Mouse (Mus musculus): ENCODE data around the gene Me1. TPM values are rescaled to one million over a fixed set of nuclear protein-coding genes. Genes with fewer than 3 reads are reported as not detected.
"Not testable (repeated sequence)": the region's sequence is repeated elsewhere in the genome, so short reads cannot be mapped to it uniquely, and the experiment has no call there.

Gene Me1
- total RNA-seq, 4 experiments from 2014 or later: 184 to 320 (median 228) TPM

DNA sequence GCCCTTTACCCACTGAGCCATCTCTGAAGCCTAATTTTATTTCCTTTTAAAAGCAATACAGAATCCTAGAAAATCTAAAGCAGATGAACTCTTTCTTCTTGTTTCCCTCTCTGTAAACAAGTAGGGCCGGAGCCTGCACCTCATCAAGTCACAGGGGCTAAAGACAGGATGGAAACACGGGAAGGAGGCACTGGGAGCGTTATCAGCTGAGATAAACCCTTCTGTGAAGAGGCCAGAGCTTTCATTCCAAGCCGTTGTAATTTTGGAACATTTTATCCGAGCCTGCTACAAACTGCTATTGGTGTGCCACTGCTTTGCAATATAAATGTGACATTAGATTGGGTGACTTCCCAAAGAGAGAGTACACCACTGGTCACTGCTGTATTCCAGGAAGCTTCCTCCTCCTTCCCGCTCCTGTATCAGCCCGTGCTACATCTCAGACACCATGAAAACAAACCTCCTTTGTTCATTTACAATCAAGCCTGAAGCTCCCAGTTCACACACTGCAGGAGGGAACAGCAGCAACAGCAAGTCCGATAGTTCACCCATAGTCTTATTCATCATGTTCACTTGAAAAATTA is 95.9 kb downstream of the Me1 start:
- DNase-seq (ENCODE audit: low spot score in 2 of 2): no peak

DNA sequence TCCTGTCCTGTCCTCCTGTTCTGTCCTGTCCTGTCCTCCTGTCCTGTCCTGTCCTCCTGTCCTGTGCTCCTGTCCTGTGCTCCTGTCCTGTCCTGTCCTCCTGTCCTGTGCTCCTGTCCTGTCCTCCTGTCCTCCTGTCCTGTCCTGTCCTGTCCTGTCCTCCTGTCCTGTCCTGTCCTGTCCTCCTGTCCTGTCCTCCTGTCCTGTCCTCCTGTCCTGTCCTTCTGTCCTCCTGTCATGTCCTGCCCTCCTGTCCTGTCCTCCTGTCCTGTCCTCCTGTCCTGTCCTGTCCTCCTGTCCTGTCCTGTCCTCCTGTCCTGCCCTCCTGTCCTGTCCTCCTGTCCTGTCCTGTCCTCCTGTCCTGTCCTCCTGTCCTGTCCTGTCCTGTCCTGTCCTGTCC is 98.8 kb downstream of the Me1 start:
- not testable (repeated sequence) for DNase-seq (ENCODE audit: low spot score in 2 of 2)

DNA sequence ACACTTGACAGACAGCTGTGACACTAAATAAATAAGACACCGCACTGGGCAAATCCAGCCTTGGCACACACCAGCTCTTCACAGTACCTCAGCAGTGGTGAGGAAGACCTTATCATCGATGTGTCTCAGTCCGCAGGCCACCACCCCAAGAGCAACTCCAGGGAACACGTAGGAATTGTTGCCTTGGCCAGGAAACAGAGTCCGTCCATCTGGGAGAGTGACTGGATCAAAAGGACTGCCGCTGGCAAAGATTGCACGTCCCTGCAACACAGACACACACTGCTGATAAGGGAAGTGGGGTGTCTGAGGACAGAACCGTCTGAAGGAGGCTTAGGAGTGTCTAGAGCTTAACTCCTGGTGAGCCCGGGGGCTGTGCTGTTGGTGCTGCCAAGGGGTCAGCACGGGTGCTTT is 101.4 kb downstream of the Me1 start:
- DNase-seq (ENCODE audit: low spot score in 2 of 2): not testable (repeated sequence)

DNA sequence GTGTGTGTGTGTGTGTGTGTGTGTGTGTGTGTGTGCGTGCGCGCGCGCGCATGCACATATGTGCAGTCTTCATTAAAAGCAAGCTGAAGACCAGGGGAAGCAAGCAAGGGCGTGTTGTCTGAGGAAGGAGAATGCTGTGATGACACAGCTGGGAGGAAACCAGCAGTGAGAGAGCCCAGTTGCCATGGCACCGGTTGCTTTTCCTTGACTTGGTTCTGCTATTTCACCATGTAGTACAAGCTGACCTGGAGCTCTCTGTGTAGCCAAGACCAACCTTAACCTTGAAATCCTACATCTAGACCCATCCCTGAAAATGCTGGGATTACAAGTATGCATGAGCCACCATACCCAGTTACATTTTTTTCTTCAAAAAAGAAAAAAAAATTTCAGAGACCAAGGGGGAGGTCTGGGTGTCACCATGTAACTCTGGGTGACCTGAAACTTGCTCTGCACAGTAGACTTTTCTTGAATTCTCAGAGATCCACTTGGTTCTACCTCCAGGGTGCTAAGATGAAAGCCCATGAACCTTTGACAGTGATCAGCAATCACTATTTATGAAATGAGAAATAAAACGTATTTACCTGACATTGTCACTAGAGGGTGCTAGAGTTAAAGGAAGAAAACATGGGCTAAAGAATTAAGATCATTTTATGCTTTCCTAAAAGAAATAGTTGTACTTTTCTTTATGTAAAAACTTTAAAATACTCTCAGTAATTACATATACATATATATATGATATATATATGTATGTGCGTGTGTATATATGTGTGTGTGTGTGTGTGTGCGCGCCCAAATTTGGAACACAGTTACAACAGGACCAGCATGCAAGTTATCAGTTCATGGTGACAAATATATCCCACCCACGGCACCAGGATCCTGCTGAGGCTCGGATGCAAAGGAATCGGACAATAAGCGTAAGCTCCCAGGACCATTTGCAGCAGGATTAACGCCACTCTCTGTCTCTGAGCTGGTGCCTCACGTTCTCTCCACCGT is 102.8 kb downstream of the Me1 start:
- DNase-seq (ENCODE audit: low spot score in 2 of 2): no peak

DNA sequence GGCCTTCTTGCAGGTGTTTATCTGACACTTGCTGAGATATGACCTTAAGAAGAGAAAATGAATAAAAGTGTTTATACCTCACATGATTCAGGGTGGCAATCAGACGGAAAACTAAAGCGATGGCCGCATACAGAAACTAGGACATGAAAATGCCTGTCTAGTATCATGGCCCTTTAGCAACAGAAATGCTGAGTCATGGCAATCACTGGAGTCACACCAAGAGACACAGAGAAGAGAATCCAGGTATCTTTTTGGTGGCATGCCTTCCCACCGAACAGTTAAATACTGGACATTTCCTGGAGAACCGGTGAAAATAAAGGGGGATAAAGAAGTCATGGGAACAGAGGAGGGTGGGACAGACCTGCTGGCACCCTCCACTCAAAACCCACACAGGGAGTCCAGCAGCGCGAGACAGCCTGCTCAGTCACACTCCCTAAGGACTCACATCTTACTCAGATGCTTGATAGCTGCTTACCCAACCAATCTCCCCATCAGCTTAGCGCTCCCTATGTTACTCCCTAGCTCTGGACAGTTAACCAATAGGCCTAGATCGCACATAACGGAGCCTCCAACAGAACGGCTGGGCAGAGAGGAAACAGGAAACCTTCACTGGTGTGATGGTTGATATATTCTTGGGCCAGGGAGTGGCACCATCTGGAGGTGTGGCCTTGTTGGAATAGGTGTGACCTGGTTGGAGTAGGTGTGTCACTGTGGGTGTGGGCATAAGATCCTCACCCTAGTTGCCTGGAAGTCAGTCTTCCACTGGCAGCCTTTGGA is 108.5 kb downstream of the Me1 start:
- DNase-seq (ENCODE audit: low spot score in 2 of 2): no peak

DNA sequence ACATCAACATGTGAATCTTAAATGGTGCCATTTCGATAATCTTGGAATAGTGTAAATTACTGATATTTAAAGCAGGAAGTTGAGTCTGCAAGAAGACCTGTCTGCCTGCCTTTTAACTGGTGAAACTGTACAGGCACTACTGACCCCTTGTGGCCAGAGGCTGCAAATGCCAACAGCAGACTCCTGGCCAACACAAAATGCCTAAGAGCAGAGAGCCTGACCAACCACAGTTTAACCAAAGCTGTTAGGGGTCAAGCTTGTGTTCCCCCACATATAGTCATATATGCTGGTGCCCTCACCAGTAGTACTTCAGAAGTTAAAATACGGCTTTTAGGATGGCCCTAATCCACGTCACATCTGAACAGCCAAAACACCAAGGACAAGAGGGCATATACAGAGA is 112.0 kb downstream of the Me1 start:
- peak; percentile 35 to 46 for DNase-seq (ENCODE audit: low spot score in 2 of 2)

DNA sequence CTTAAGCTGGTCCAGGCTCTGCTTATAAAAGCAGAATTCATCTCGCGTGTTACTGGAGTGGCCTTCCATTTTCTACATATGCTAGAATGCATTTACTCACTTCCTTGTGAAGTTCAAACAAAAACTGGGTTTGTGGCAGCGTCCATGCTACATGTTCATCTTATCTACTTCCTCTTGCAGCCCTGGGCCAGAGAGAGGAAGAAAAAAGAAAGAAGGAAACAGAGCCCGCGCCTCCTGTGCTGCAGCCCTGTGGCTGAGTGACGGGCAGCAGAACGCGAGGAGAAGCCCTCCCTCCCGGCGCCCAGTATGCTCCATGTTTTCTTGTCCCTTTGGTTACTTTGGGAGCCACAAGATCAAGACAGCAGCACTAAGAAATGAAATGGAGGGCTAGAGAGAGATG is 116.1 kb downstream of the Me1 start:
- no peak for DNase-seq (ENCODE audit: low spot score in 2 of 2)

DNA sequence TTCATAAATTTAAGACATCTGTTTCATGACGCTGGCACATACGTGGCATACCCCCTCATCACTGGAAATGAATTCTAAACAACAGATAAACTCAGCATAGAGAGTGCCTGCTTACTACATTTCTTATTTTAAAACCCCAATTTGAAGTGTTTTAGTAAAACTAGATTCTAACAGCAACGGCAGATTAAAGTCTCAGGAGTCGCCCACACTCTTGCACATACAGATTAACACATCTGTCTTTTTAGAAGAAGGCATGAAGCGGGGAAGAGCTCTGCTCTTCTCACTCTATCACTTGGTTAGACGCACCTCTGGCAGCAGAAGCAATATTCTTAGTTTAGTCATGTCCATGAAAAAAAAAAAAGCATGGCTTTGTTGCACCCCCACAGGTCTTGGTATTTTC is 120.6 kb downstream of the Me1 start:
- DNase-seq (ENCODE audit: low spot score in 2 of 2): no peak

DNA sequence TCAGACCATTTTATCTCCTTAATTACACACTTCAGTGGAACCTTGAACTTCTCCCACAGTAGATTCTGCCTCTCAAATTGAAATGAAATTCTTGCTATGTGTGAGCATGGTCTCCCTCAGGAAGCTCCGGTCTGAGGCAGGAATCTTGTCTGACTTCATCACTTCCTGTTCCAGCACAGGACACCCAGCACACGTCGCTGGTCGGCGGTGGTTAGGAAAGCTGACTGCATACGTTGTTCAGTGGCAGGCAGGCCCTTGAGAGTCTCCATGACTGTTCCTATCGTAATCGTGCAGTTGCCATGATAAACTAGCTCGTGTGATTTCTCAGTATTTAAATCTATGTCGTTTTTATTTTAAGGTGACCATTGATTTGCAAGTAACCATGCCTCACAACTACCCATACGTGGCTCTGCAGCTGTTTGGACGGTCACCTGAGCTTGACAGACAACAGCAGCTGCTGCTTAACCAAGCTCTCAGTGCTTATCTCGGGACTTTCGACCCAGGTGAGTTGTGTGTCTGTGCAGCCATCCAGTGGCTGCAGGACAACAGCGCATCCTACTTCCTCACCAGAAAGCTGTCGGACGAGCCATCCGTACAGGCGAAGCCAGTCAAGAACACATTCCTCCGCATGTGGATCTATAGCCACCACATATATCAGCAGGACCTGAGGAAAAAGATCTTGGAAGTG is 122.0 kb downstream of the Me1 start:
- no peak for DNase-seq (ENCODE audit: low spot score in 2 of 2)

DNA sequence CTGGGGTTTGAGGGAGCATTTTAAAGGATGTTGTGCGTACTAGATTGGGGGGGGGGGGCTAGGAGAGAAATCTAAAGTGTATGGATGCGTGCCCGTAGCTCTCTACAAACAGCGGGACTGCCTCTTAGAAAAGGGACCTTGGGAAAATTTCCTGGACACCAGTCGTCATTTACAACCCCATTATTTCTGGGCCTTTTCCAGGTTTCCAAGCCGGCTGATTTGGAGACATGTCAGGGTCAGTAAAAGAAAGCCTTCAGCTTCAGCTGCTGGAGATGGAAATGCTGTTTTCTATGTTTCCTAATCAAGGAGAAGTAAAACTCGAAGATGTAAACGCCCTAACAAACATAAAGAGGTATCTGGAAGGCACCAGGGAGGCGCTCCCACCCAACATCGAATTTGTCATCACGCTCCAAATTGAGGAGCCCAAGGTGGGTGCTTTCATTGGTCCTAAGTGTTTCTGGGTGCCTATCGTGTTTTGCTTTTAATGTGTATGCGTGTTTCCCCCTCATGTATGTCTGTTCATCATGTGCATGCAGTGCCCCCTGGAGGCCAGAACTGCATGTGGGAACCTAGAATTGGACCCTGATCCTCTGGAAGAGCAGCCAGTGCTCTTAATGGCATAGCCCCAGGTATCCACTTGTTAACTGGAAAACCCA is 123.0 kb downstream of the Me1 start:
- peak; percentile 62 for DNase-seq (ENCODE audit: low spot score in 2 of 2)

DNA sequence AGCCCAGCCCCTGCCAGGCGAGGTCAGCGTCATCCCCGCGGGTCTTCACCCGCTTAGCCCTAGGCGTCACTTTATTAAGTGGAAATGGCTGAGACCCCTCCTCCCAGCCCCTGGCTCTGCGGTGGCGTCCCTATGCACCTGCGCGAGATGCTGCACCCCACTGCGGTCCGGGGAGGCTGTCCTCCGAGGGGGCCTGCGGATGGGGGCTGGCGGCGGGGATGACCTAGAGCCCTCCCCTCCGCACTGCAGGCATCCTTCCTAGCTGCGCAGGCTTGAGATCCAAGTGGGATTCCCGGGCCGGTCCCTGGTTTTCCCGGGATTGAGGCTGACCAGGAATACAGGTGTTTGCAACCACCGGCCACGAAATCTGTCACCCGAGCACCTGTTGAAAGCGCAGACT is 123.6 kb downstream of the Me1 start:
- DNase-seq (ENCODE audit: low spot score in 2 of 2): no peak

DNA sequence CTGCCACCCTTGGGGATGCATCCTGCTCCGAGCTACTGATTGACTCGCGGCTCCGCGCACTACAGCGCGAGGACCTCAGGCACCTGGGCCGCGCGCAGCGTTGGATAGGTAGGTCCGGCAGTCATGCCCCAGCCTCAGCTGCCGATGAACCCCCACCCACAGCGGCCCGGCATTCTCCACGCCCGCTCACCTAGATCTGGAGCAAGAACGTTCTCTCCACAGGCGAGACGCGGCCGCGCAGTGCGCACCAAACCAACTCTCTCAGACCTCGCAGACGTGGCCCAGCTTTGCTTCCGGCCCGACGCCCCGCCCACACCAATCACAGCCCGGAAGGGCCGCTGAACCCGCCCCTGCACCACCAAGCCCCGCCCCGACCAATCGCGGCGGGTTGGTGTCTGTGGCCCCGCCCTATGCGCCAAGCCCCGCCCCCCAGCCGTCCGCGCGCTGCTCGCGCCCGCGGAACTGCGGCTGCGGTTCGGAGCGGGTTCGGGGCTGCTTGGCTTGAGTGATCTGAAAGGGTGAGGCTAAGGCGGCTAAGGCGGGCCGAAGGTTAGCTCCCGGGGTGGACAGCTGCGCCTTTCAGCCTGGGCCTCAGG is 124.1 kb downstream of the Me1 start, which contains the start of the genes Pgm3 and Rwdd2a:
Gene Pgm3 (minus strand): TSS at position 303 of the 596 bp plus-strand sequence.
Gene Rwdd2a (plus strand): TSS at position 452 of the 596 bp plus-strand sequence.
- peak; percentile 92 to 93 for DNase-seq (ENCODE audit: low spot score in 2 of 2)

DNA sequence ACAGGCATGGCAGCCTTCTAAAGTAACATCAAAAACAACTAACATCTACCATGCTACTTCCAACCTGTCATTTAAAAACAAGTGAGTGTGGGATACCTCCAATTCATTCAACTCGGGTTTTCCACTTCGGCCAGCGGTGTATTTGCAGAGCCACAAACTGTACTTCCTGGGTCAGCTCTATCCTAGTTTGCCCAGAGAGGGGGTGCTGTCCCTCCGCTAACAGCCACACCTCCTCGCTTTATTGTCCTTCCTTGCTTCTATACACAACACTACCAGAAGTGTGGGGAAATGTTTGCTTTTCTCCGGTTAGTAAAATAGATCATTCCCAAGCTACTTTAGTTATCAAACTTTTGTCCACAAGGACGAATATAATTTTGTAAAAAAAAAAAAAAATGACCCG is 124.8 kb downstream of the Me1 start:
- DNase-seq (ENCODE audit: low spot score in 2 of 2): no peak

DNA sequence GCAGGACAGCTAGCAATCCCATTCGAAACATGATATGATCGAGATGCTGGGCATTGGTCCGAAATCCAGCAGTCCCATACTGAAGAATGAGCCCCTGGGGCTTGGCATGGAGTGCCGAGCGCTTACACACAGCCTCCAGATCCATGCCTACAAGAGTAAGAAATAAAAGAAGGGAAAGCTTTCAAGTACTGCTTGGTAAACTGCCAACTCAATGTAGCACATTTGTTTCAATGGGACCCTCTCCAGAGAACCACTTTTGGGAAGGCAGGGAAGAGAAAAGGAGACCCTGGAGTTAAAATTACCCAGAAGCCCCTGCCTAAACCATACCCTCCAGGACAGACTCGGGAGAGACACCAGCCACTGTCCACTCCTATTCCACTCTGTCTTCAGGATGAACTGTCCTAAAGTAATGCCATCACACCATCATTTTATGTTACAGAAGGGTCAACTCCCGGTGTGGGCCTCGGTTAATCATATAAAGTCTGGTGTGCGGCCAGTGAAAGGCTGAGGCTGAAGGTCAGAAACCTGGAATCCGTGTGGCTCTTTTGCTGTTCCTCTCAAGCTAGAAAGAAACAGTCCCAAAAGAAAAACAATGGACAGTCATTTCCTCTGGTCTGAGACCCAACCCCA is 125.4 kb downstream of the Me1 start:
- DNase-seq (ENCODE audit: low spot score in 2 of 2): no peak

DNA sequence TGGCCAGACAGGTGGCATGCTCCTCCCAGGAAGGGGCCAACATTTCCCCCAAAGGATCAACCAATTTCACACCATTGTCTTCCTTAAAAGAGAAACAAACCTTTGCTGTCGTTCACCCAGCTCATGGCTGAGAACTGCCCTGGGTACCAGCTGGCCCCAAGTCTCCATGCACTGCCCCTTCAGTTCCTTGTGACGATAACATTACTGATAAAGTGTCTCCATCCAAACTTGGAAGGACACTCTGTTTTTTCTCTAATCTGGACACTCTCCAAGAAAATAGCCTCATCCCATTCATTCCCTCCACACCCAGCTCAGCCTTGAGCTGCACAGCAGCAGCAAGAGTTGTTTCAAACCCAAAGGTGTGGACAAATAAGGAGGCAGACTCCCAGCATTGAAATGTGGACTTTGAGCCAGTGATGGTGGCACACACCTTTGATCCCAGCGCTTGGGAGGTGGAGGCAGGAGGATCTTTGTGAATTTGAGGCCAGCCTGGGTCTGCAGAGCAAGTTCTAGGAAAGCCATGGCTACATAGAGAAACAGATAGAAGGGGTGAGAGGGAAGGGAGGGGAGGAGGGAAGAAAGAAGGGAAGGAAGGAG is 126.3 kb downstream of the Me1 start:
- DNase-seq (ENCODE audit: low spot score in 2 of 2): no peak

DNA sequence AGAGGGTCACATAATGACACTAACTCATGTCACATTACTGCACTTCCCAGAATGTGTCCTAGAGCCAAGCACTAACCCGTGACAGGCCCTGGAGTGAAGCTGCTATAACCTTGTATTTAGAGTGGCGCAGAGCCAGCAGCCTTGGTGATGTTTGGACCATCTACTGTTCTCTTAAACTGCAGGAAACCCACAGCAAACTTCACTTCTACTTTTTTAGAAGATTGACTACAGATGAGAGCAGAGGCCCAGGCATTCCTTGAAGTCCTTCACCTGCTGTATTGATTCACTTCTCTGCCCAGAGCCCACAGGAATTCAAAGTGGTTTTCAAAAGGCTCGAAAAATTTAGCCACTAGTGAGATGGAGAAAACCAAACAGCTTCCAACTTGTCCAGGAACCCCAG is 135.2 kb downstream of the Me1 start:
- DNase-seq (ENCODE audit: low spot score in 2 of 2): no peak

DNA sequence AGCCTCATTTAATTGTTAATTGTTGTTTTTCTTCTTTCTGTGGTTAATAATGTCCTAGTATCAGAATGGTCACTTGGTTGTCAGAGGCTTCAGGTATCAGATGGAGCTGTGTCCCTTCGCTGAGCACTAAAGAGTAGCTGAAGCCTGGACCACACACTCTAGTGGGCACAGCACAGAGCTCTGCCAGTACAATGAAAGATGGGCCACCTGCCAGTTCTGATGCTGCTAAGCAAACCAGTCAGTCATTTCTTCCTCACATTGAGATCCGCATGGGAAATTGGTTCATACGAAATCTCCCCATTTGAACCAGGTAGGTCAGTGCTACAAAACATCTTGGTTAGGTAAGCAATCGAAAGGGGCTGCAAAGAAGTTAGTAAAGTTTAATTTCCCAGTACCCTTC is 141.1 kb downstream of the Me1 start:
- no peak for DNase-seq (ENCODE audit: low spot score in 2 of 2)

DNA sequence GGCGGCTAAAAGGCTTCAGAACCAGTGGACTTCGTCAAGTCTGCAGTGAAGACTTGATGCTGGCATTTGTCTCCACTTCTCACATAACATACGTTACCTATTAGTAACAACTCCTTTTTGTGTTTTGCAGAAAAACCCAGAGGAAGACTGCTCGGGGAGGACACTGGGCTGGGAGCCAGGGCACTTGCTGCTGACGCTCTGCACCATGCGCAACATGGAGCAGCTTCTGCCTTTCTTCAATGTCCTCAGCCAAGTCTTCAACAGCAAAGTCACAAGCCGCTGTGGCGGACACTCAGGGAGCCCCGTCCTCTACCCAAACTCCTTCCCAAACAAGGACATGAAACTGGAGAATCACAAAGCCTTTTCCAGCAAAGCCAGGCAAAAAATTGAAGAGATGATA is 141.9 kb downstream of the Me1 start:
- DNase-seq (ENCODE audit: low spot score in 2 of 2): no peak

DNA sequence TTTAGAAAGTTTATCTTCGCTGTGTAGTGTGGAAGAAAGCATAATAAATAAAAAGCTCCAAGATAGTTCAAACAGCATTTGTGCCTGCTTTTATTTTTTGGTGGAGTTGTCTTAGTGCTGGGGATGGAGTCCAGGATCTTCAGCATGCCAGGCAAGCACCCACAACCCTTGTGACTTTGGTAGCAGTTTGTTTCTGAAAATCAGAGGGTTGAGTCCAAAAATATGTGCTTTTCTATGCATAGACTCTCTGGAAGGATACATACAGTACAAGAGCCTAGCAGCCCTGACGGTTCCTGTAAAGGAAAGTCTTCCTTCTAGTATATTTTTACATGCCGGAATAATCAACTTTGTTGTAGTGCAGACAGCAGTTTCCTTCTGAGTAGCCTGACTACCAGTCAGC is 145.0 kb downstream of the Me1 start:
- DNase-seq (ENCODE audit: low spot score in 2 of 2): no peak

Measured in gastrocnemius, adult 8-10 months (tissue).